Mouse (Mus musculus) gastrocnemius, postnatal 14 days (tissue): ENCODE measurements around the gene Hyou1. TPM values are rescaled to one million over a fixed set of nuclear protein-coding genes. Genes with fewer than 3 reads are reported as not detected.
A peak's percentile ranks its signal among the peaks of the same experiment; 100 is the strongest.
"Not testable (repeated sequence)": the region's sequence is repeated elsewhere in the genome, so short reads cannot be mapped to it uniquely, and the experiment has no call there.

Experiments used
- DNase-seq: peaks from one replicate; pipeline ENCODE4 v3.0.0; 2021; ENCODE audit warnings: mixed read lengths
- intact Hi-C: fragments of 180-260 bp; cut with DNase I; formaldehyde crosslinking; loops from one replicate; pipeline ENCODE4 v1.15.1; 2025; ENCODE audit warnings: low total_unique reads
- total RNA-seq, 2 experiments: library from RNA; stranded (reverse); gene quantifications; 2 replicates each; pipeline ENCODE4 v1.2.3; 2021

Gene Hyou1
- total RNA-seq, 2 experiments from 2014 or later: 25.9 to 30.6 TPM

DNA sequence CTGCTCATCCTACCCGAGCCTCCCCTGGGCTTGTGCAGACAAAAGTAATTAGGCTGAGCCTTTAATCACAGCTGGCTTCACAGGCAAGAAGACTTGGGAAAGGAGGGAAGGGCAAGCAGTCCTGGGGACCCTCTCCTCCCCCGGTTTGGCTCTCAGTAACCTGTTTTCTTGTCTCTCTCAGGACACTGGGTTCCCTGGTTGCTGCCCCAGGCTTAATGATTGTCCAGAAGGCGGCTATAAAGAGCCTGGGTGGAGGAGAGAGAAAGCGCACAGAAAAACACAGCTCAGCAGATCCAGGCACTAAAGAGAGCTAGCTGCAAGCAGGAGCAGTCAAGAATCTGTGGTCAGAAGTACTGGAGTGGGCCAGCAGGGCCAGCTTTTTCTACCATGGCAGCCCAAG lies 18.8 kb downstream of the Hyou1 start:
- intact Hi-C loops: no loop called here

DNA sequence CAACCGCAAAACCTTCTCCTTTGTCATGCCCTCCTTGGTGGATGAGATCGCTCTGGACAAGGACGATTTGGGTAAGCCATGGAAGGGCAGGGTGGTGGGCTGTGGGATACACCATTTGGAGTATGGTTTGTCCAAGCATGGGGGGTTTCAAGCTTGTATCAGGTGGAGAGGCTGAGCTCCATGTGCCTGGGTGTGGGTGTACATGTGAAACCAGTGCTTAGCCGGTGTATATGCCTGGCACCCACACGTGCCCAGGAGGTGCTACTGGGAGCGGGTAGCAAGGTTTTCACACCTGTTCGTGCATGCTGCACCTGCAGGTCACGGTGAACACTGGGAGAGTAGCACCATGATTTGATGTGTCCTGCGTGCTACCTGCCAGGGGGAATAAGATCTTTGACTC lies 19.3 kb downstream of the Hyou1 start:
- intact Hi-C loops: no loop called here
- no peak for DNase-seq

More for the DNA sequence above, 18.8 kb downstream of the Hyou1 start:
- no peak for DNase-seq

DNA sequence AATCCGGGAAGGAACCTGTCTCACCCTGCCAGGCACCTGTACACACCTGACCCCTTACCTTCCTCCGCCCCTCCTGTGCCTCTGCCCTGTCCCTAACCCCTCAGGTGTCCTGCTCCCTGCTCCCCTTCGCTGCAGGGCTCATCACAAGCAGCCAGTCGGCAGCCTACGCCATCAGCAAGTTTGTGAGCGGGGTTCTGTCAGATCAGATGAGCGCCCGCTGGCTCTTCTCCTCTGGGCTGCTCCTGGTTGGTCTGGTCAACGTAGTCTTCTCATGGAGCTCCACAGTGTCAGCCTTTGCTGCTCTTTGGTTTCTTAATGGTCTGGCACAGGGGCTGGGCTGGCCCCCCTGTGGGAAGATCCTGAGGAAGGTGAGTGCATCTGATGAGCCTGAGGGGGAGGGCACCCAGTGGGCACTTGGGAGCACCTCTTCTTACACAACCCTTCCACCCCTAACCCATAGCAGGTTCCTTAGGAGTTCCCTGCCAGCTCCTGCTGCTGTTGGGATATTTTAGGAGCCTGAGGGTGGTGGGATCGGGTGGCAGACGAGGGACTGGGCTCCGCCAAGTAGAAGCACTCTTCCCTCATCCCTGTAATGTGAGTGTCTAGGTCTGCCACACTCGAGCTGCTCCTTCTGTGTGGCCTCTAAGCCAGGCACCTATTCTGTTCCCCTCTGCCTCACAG lies 20.0 kb downstream of the Hyou1 start:
- DNase-seq: peak; percentile 48
- intact Hi-C loops: no loop called here

DNA sequence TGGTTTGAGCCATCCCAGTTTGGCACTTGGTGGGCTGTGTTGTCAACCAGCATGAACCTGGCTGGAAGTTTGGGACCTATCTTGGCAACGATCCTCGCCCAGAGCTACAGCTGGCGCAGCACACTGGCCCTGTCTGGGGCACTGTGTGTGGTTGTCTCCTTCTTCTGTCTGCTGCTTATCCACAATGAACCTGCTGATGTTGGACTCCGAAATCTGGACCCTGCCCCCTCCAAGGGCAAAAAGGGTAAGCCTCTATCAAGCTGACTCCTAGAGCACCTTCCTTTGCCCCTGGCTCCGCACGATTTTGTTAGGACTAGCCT lies 20.5 kb downstream of the Hyou1 start:
- intact Hi-C loops: no loop called here
- DNase-seq: no peak

DNA sequence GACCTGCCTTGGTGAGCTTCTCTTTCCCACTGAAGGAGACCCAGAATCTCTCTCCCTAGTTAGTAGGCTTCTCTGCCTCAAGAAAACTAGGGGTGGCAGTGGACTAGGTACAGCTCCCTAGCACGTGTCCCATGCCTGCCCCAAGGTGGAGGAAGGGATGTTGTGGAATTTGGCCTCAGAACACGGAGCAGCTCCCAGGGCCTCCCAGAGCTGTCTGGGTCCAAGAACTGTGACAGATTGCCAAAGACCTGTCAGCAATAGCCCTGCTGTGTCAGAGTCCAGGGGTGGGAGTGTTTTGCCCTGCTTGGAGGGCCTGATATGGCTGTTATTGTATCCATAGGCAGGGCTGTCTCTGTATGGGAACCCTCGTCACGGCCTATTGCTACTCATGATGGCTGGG lies 21.8 kb downstream of the Hyou1 start:
- intact Hi-C loops: no loop called here
- DNase-seq: no peak

DNA sequence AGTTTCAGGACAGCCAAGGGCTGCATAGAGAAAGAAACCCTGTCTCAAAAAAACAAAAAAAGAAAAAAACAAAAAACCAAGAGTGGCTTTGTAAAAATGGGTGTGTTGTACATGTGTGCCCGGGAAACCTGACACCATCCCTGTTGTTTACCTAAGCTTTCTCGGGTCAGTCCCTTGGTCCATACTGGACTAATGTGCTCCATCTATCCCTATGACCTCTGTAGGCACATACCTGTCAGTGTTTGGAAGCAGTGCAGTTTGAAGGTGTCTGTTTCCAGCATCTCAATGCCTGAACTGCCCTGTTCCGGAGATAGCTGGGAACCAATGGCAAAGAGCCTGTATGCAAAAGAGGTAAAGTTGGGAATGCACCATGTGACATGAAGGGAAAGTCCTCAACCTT lies 25.7 kb downstream of the Hyou1 start:
- intact Hi-C loops: no loop called here
- no peak for DNase-seq

DNA sequence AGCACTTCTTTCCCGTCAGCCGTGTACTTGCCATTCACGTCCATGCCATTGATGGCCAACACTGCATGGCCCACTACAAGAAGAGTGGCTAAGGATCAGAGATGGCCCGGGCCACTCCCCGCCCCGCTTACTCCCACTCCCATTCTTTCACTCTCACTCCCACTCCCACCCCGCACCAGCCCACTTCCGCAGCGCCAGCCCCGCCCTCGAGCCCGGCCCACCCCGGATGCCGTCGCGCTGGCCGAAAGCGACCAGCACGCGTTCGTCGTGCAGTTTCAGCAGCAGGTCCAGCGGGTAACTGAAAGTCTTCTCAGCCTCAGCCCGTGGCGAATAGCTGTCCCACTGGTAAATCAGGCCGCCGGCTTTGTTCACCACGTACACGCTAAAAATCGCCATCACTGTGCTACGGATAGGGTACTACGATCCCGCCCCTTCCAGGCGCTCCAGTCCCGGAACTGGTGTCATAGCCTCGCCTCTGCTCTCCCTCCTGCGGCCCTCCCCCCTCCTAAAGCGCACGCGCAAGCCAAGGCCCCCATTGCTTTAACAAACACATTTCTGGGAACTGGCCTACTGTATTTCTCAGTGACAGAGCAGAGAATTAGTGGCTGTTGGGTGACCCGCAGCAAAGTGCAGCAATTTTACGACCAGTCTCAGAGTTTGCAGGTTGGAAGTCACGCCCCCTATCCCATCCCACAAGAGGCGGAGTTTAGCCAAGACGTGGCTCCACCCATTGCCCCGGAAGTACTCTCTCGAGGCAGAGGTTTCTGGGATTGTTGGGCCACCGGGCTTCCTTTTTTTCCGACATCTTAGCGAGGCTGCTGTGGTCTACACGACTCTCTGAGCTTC lies 27.8 kb downstream of the Hyou1 start, which contains the start of the genes Rps25 and Trappc4:
Rps25 (plus strand) TSS at position 234 of the 846 bp plus-strand sequence.
Trappc4 (minus strand) TSS at position 695 of the 846 bp plus-strand sequence.
- DNase-seq: peak; percentile 91
- intact Hi-C loops: no loop called here

DNA sequence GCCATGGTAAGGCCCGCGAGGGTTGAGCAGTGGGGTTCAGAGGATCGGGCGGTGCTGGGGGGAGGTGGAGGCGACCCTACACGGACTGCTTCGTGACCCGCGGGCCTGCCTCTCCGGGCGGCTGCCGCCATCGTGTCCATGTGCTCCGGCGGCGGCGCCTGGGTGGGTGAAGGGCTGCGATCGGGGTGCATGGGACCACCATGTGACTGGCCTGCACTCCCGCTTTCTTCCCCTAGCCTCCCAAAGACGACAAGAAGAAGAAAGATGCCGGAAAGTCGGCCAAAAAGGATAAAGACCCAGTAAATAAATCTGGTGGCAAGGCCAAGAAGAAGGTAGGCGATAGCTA lies 28.4 kb downstream of the Hyou1 start:
- intact Hi-C loops: no loop called here
- no peak for DNase-seq

DNA sequence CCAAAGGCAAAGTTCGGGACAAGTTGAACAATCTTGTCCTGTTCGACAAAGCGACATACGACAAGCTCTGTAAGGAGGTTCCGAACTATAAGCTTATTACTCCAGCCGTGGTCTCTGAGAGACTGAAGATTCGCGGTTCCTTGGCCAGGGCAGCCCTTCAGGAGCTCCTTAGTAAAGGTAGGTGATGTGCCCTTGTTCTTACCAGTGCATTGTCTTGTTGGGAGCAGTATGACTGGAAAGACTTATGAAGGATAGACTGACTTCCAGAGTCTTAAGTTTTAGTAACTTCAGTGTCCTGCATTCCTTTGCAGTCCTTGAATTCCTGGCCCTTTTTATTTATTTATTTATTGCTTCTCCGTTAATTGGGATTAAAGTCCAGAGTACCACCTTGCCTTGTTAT lies 29.4 kb downstream of the Hyou1 start:
- intact Hi-C loops: not testable (repeated sequence)

DNA sequence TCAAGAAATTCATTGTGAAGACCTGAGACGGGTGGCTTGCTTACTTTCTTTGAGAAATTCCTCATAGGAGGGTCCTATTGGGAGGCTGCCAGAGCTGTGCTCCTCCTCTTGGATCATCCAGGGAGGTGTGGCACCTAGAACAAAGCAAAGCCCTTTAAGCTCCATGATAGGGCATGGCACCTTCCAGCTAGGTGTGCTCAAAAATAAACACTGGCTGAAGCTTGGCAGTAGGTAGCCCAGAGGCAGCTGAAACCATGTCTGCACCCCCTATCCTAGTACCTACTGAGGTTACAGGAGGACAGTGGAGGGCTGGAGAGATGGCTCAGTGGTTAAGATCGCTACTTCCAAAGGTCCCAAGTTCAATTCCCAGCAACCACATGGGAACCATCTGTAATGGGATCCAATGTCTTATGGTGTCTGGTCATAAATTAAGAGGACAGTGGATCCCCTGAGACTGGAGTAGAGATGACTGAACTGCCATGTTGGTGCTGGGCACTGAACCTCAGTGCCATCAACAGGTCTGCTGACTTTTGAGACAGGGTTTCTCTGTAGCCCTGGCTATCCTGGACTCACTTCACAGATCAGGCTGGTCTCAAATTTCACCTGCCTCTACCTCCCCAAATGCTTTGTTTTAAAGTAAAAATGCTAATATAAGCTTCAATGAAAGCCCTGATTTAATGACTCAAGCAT lies 31.5 kb downstream of the Hyou1 start:
- intact Hi-C loops: no loop called here
- no peak for DNase-seq

More for the DNA sequence above, 29.4 kb downstream of the Hyou1 start:
- DNase-seq: not testable (repeated sequence)

DNA sequence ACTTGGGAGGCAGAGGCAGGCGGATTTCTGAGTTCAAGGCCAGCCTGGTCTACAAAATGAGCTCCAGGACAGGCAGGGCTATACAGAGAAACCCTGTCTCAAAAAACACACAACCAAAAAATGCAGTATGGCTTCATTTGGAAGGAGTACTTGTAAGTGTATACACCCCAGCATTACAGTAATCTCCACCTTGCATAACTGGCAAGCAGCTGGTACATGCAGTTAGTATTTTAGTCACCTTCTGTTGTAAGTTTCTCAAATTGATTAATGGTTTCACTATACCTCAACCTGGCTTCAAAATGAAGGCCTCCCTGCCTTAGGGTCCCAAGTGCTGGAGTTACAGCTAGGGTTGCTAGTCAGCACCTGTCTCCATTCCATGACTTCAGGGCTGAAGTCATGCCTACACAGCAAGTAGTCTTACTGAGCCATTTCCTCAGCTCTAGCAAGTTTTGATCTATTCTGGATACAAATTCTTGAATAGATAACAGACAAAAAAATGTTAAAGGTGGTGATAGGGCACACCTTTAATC lies 32.4 kb downstream of the Hyou1 start:
- no peak for DNase-seq
- intact Hi-C loops: no loop called here

DNA sequence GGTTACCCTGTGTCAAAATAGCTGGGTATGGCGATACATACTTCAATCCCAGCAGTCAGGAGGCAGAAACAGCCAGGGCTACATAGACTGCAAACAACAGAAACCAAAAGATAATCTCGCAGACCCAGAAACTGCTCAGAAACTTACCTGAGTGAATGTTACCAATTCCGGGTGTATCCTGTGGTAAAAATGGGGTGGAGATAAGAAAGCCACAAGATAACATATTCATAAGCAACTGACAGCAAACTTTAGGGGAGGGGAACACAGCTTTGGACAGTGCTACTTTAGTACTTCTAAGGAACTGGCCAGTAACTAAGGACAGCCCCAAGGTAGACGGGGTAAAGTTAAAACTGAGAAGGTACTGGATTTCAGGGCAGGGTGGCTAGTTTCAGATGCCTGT lies 33.0 kb downstream of the Hyou1 start:
- no peak for DNase-seq
- intact Hi-C loops: no loop called here

DNA sequence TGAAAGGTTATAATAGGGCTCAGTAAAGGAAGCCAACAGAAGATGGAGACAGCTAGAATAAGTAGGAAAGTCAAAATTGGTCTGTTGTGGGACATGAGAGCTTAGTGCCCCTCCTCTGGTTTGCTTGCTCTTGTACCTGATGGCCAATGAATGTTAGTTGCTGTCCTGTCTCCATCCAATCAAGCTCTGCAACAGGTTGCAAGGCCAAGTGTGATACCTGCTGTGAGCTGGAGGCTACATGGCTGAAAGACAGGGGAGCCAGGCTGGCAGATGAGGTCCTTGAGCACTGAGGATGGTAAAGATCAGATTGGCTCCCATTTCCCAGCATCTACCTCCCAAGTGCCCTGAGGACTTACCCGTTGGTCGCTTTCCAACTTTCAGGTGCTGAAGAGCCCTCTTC lies 33.5 kb downstream of the Hyou1 start:
- intact Hi-C loops: no loop called here

DNA sequence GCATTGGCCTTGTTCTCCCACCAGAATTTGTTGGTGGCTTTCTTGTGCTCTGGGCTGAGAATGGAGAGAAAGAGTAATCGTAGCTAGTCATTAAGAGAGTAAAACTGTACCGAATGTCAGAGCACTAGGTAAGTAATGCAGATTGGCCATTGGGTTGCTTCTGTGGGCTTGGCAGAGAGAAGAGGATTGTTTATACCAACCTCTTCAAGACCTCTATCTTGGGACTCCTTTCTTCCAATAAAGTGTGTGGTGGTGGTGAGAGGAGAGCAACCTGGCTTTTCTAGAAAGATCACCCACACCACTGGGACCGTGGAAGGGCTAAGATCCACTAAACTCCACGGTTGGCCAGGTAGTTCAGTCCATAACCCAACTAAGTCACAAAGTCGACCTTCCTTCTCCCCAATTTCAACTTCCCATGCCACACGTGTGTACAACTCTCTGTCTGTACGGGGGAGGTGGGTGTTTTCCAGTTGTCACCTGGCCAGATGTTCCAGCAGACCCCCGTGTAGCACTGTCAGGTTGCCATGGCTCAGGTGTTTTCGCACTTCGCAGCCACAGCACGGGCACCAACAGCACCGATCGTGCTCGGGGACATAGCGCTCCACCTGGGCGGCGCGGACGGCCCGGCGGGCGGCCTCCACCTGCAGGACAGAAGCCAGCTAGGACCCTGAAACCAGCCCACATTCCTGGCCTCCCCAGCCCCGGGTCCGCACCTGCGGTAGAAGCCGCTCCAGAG lies 38.0 kb downstream of the Hyou1 start:
- intact Hi-C loops: no loop called here
- DNase-seq: no peak

More for the DNA sequence above, 33.5 kb downstream of the Hyou1 start:
- DNase-seq: no peak

DNA sequence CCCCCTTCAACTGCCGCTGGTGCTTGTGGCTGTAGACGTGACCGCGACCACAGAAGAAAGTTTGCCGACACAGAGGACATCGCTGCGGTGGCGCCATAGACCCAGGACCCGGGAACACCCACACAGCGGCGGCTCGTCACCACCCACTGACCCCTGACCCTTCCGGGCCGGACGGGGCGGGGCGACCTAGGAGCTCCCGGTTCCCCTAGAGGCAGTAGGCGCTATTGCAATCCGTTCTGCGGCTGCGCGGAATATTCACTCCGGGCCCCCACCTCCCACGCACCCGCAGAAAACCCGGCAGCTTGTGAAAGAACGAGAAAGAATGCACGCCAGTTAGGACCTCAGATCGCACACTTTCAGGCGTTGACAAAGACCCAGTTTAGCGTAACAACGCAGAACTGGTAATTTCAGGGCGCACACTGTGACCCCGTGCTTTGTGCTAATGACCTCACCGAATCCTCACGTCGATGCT lies 38.6 kb downstream of the Hyou1 start:
- intact Hi-C loops: no loop called here
- peak; percentile 97 for DNase-seq

DNA sequence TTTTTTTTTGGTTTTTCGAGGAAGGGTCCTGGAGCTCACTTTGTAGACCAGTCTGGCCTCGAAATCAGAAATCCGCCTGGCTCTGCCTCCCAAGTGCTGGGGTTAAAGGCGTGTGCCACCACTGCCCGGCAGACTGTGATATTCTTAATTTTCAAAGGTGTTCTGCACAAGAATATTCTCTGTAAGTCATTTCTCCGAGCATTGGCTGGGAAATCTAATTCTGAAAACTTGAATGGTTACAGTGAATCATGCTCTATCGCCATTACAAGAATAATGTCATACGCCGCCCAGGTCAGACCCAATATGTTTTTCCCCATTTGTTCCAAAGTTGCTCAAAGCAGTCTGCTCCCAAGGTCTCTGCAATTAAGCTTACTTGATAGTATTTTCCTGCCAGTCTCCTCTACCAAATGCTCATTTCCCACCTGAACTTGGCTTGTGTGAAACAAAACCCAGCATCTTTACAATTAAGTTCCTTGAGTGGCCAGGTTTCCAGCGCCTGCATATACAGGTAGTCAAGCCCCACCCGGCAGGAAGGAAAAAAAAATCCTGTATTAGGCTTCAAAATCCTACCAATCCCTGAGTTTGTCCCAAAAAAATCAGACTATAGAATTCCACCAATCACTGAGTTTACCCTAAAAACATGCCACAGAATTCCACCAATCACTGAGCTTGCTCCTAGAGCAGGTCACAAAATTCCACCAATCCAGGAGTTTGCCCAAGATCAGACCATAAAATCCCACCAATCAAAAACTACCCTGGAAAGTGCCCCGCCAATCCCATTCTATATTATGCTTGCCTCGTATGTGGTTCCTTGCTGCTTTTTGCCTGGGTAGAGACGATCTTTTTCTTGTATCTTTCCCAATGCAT lies 39.5 kb downstream of the Hyou1 start, which contains the start of gene Ccdc84:
Ccdc84 (minus strand) TSS at position 51 of the 867 bp plus-strand sequence.
- intact Hi-C loops: no loop called here
- DNase-seq: no peak

DNA sequence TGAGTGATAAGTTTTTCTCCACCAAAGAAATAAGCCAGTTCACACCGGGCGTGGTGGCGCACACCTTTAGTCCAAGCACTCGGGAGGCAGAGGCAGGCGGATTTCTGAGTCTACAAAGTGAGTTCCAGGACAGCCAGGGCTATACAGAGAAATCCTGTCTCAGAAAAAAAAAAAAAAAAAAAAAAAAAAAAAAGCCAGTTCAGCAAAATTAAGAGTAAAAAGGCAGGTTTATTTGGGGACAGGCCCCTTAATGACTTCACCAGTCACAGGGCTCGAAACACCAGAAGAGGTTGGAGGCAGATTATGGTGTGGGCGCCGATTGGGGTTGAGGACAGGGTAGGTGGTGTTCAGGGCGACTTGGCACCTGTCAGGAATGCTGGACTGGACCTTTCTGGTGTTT lies 40.4 kb downstream of the Hyou1 start:
- intact Hi-C loops, DNase-seq: not testable (repeated sequence)

DNA sequence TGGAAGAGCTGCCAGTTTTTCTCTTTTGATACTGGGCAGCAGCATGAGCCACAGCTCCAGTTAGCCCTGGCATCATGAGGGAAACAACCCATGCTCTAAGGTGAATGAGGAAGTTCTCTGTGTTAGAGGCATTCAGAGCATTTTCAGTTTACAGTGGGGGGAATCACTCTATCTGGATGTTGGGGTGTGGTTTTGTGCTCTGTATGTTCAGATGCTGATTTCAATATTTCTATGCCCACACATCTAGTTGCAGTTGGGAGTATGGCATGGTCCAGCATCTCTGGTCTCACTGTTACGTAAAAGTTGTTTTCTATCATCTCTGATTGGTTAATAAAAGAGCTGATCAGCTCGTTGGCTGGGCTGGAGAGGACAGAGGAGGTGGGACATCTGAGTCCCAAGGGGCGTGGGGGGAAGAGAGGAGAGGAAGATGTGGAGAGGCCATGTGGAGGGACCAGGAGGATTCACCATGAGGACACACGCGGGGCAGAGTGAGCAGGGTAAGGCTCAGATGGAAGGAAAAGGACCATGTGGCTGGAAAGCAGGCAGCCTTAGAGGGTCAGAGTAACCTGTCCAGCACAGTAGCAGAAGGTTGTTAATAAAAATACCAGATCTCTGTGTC lies 41.1 kb downstream of the Hyou1 start:
- intact Hi-C loops: no loop called here
- no peak for DNase-seq
